Mouse (Mus musculus): ENCODE measurements around the gene Med13l. TPM values are rescaled to one million over a fixed set of nuclear protein-coding genes. Genes with fewer than 3 reads are reported as not detected.

Med13l gene
- polyA plus RNA-seq, 1 experiment, result 2.3 TPM

DNA sequence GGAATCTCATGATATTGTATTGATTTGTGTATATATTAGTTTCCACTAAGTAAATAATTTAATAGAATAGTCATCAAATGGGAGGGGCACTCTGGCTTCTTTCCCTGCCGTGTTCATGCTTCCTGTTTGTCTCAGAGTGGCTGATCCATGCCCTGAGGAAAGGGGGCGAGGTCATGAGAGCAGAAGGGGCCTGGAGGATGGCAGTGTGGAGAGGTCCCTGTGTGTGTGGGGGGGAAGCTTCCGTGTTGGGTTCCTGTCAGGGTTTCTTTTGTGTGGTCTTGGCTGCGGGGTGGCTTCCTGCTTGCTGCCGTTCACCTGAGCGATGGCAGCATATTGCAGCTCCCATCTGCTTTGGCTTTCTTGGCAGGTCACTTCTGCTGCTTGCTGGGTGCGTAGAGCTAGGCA is 149.4 kb downstream of the Med13l start:
- Histone ChIP-seq H3K36me3 (ENCODE audit: control insufficient read depth) (peaks cover 48% of the 10 kb centered on the region), H3K4me3 (replicated peaks) (no peak overlapping the region), H3K9me3 (ENCODE audit: control insufficient read depth, low read length) (no peaks in the 10 kb centered on the region), H3K4me1 (ENCODE audit: control insufficient read depth) (peaks cover 14% of the 10 kb centered on the region), H3K27me3 (ENCODE audit: control insufficient read depth) (no peaks in the 10 kb centered on the region)
- no peak for TF ChIP-seq TAL1 (IDR thresholded peaks at IDR 0.05; ENCODE audit: low read length)
- no peak for TF ChIP-seq GATA1 (IDR thresholded peaks at IDR 0.05; ENCODE audit: low read length)

DNA sequence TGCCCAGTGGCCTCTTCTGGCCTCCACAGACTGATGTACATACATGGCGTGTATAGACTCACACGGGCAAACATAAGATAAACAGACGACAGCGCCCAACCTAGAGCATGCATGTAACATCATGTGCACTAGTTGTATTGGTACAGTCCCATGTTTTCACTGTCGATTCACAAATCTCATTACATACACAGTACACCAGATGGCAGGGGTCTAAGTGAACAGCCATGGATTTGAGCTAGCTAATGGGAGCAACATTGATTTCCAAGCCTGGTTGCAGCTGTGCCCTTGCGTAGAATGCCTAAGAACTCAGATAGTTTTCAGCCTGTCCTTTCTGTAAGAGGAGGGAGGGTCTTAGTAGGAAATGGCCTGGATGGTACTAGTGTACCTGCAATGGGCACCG is 155.0 kb downstream of the Med13l start:
- Histone ChIP-seq H3K27me3 (ENCODE audit: control insufficient read depth) (no peaks in the 10 kb centered on the region), H3K4me1 (ENCODE audit: control insufficient read depth) (peaks cover 25% of the 10 kb centered on the region), H3K9me3 (ENCODE audit: control insufficient read depth, low read length) (no peaks in the 10 kb centered on the region), H3K36me3 (ENCODE audit: control insufficient read depth) (peaks cover 68% of the 10 kb centered on the region), H3K4me3 (replicated peaks) (no peak overlapping the region)
- TF ChIP-seq GATA1 (IDR thresholded peaks at IDR 0.05; ENCODE audit: low read length) (no peak), TAL1 (IDR thresholded peaks at IDR 0.05; ENCODE audit: low read length) (no peak)

DNA sequence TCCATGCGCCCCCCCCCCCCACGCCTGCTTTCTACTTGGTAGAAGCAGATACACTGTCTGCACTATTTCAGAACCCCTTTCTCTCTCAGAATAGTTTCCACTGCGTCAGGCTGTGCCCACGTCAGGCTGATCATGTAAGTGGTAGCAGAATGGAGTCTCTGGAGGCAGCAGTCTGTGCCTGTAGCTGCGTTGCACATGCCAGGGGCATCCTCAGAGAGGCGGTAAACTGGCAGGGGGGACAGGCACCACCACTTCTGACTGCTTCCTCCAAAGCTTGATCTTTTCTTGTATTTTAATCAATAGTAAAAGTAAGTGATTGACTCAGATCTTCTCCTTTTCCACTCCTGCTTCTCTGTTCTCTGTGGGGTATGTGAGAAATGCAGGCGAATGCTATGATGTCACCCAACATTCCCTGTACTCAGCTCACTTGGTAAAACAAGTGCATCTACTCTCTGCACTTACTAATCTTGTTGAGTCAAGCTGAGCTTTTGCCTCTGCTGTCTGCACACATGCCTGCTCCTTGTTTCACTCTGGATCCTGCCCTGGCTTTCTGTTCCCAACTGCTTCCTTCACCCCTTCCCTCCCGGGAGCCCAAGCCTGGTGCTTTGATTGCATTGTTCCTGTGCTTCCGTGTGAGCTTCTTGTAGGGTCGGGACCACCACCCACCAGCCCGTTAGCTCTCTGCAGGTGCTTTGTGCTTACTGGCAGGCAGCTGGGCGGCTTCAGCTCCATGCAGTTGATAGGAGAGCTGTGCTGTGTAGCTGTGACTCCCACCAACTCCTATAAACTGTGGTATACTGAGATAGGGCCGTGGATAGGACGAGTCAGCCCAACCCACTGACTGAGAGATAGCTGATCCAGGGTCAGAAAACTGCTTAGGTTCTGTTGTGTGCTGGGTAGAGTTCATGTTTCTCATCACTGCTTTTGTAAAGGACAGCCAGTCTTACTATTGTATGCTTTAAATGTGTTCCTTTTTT is 156.1 kb downstream of the Med13l start:
- peaks cover 25% of the 10 kb centered on the region for H3K4me1 ChIP-seq (ENCODE audit: control insufficient read depth)
- no peaks in the 10 kb centered on the region for H3K9me3 ChIP-seq (ENCODE audit: control insufficient read depth, low read length)
- no peak for TF ChIP-seq TAL1 (IDR thresholded peaks at IDR 0.05; ENCODE audit: low read length)
- TF ChIP-seq GATA1 (IDR thresholded peaks at IDR 0.05; ENCODE audit: low read length), result no peak
- H3K36me3 ChIP-seq (ENCODE audit: control insufficient read depth), result peaks cover 72% of the 10 kb centered on the region
- H3K4me3 ChIP-seq (replicated peaks), result no peak overlapping the region
- no peaks in the 10 kb centered on the region for H3K27me3 ChIP-seq (ENCODE audit: control insufficient read depth)

DNA sequence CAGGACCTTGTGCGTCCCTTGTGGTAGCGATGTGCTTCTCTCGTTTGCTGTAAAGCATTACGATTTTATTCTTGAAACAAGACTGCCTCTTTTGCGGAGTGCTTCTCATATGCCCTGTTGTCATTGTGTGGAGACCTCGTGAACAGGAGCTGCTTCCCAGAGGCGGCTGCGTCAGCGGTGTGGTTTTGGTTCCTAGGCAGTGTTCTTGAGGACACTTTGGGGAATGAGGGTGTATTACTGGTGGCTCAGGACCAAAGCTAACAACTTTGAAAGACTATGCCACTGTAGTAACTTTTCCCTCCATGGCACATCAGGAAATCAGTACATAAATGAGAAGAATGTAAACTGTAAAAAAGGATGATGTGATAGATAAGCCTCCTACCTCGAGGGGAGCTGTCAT is 157.0 kb downstream of the Med13l start:
- TF ChIP-seq TAL1 (IDR thresholded peaks at IDR 0.05; ENCODE audit: low read length) (no peak), GATA1 (IDR thresholded peaks at IDR 0.05; ENCODE audit: low read length) (no peak)
- Histone ChIP-seq H3K27me3 (ENCODE audit: control insufficient read depth) (no peaks in the 10 kb centered on the region), H3K4me3 (replicated peaks) (no peak overlapping the region), H3K4me1 (ENCODE audit: control insufficient read depth) (peaks cover 25% of the 10 kb centered on the region), H3K9me3 (ENCODE audit: control insufficient read depth, low read length) (no peaks in the 10 kb centered on the region), H3K36me3 (ENCODE audit: control insufficient read depth) (peaks cover 81% of the 10 kb centered on the region)

DNA sequence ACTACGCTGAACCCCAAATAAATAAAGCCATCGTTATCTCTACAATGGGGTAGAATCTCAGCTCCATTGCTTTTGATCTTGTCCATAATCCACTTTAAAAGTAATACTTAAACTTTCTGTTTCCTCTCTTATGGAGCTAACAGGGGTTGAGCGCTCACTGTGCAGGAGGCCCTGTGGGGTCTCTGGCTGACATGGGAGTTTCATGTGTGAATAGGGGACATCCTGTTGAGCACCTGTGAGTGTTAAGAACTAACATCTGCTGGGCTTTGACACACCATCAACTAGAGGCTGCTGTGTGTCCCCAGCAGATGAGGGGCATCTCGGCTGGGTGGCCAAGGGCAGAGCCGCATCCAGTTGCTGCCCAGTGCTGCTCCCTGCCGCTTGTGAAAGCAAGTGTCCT is 157.6 kb downstream of the Med13l start:
- H3K36me3 ChIP-seq (ENCODE audit: control insufficient read depth), result peaks cover 85% of the 10 kb centered on the region
- H3K9me3 ChIP-seq (ENCODE audit: control insufficient read depth, low read length), result no peaks in the 10 kb centered on the region
- H3K27me3 ChIP-seq (ENCODE audit: control insufficient read depth), result no peaks in the 10 kb centered on the region
- TF ChIP-seq GATA1 (IDR thresholded peaks at IDR 0.05; ENCODE audit: low read length), result no peak
- no peak for TF ChIP-seq TAL1 (IDR thresholded peaks at IDR 0.05; ENCODE audit: low read length)
- peaks cover 23% of the 10 kb centered on the region for H3K4me1 ChIP-seq (ENCODE audit: control insufficient read depth)
- no peak overlapping the region for H3K4me3 ChIP-seq (replicated peaks)

DNA sequence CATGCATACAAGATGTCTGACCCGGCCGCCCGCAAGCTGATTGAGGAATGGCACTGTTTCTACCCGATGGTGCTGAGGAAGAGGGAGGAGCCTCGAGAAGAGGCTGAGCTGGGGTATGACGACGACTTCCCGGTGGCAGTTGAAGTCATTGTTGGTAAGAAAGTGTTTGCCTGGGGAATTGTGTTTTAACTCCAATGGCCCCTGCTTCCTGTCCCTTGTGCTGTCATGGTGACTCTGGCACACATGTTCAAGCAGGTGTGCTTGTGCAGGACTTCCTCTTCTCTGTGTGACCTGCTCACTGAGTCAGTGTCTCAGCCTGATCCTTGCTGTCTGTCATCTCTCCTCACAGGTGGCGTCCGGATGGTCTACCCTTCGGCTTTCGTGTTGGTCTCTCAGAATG is 160.9 kb downstream of the Med13l start:
- Histone ChIP-seq H3K27me3 (ENCODE audit: control insufficient read depth) (no peaks in the 10 kb centered on the region), H3K4me1 (ENCODE audit: control insufficient read depth) (peaks cover 28% of the 10 kb centered on the region), H3K4me3 (replicated peaks) (no peak overlapping the region), H3K9me3 (ENCODE audit: control insufficient read depth, low read length) (no peaks in the 10 kb centered on the region), H3K36me3 (ENCODE audit: control insufficient read depth) (peaks cover 94% of the 10 kb centered on the region)
- TF ChIP-seq GATA1 (IDR thresholded peaks at IDR 0.05; ENCODE audit: low read length), result no peak
- TF ChIP-seq TAL1 (IDR thresholded peaks at IDR 0.05; ENCODE audit: low read length), result no peak

DNA sequence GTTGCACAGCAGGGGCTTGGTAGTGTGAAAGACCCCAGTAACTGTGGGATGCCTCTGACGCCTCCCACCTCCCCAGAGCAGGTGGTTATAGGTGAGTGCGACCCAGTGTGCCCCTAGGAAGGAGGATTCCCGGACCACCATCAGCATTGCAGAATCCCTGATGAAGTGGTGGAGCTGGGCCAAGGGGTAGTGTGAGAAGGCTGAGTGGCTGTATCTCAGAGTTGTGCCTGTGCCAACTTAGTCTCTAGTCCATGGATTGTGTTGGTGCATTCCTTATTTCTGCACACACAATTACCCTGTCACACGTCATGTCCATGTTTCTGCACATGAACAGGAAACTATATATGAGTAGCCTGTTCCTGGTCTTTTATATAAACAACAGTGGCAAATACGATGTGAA is 161.4 kb downstream of the Med13l start:
- H3K9me3 ChIP-seq (ENCODE audit: control insufficient read depth, low read length), result no peaks in the 10 kb centered on the region
- no peak overlapping the region for H3K4me3 ChIP-seq (replicated peaks)
- peaks cover 94% of the 10 kb centered on the region for H3K36me3 ChIP-seq (ENCODE audit: control insufficient read depth)
- H3K27me3 ChIP-seq (ENCODE audit: control insufficient read depth), result no peaks in the 10 kb centered on the region
- TF ChIP-seq GATA1 (IDR thresholded peaks at IDR 0.05; ENCODE audit: low read length) (no peak), TAL1 (IDR thresholded peaks at IDR 0.05; ENCODE audit: low read length) (no peak)
- peaks cover 23% of the 10 kb centered on the region for H3K4me1 ChIP-seq (ENCODE audit: control insufficient read depth)

DNA sequence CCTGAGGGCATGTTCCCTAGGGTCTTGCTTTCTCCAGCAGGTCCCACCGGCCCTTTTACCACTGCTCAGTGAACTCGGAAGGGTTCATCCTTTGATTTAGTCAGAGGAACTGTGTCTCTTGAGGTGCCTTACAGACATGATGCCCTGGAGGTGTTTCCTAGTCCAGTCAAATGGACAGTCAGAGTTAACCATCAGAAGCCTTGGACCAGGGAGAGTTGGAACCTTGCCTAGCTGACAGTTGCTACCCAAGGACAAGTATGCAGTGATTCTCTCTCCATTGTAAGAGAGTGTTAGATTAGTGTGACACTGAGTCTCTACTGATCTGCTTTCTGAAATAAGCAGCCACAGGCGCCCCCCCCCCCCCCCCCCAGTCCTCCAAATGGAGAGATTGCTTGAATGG is 162.0 kb downstream of the Med13l start:
- H3K36me3 ChIP-seq (ENCODE audit: control insufficient read depth), result peaks cover 96% of the 10 kb centered on the region

DNA sequence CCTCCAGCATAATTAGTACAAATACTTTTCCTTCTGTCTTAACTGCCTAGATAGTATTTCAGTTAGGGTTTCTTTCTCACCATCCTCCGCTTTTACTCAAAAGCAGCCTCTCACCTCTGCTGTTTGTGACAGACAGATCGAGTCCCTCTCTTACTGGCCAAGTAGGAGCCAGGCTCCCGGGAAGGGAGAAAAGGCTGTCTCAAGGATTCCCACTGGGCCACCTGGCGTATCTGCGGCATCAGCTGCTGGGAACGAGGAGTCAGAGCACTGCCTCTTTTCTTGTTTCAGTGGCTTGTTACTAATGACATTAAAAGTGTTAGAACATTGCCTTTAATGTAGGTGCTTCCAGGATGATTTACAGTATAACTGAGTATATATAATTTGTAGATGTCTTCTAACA is 164.9 kb downstream of the Med13l start:
- no peak overlapping the region for H3K4me3 ChIP-seq (replicated peaks)
- H3K4me1 ChIP-seq (ENCODE audit: control insufficient read depth), result peaks cover 22% of the 10 kb centered on the region
- TF ChIP-seq TAL1 (IDR thresholded peaks at IDR 0.05; ENCODE audit: low read length) (no peak), GATA1 (IDR thresholded peaks at IDR 0.05; ENCODE audit: low read length) (no peak)
- H3K36me3 ChIP-seq (ENCODE audit: control insufficient read depth), result peaks cover 99% of the 10 kb centered on the region
- no peaks in the 10 kb centered on the region for H3K27me3 ChIP-seq (ENCODE audit: control insufficient read depth)
- H3K9me3 ChIP-seq (ENCODE audit: control insufficient read depth, low read length), result no peaks in the 10 kb centered on the region

More for the DNA sequence above, 162.0 kb downstream of the Med13l start:
- no peak for TF ChIP-seq GATA1 (IDR thresholded peaks at IDR 0.05; ENCODE audit: low read length)
- TF ChIP-seq TAL1 (IDR thresholded peaks at IDR 0.05; ENCODE audit: low read length), result no peak
- Histone ChIP-seq H3K9me3 (ENCODE audit: control insufficient read depth, low read length) (no peaks in the 10 kb centered on the region), H3K4me3 (replicated peaks) (no peak overlapping the region), H3K4me1 (ENCODE audit: control insufficient read depth) (peaks cover 22% of the 10 kb centered on the region), H3K27me3 (ENCODE audit: control insufficient read depth) (no peaks in the 10 kb centered on the region)

All from erythroblast, embryonic 14.5 days (primary cell).